ENCODE assay signal across 14 mouse cellular contexts in the genomic region with DNA sequence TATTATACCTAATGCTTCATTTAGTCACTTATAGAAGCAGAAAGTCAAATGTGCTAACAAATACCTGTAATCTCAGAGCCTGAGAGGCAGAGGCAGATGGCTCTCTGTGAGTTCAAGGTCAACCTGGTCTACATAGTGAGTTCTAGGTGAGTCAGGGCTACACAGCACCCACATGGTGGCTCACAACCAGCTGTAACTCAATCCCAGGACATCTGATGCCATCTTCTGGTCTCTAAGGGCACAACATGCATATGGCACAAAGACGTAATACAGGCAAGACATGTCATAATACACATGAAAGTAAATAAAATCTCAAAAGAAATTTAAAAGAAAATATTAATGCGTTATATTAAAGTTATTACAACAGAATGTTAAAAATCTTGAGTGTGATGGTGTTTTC. TPM values are rescaled to one million over a fixed set of nuclear protein-coding genes. Genes with fewer than 3 reads are reported as not detected.
A peak's percentile ranks its signal among the peaks of the same experiment; 100 is the strongest.
DNase-seq lines count a peak whose midpoint lies in the region; ATAC-seq and TF ChIP-seq lines count a peak whose summit lies in the region.
"Had no signal": no experiment of that assay in that cellular context is flagged by ENCODE, and none has a peak within 500 bp of the region (broad histone marks: within the 10 kb centered on the region; RNA-seq: fewer than 3 reads in every experiment).

No protein-coding gene starts in this region.

- WGBS in heart, postnatal 0 days: 57% methylated on average over 2 of the region's 2 CpGs
- WGBS in forebrain, embryonic 11.5 days: 75% methylated on average over 2 of the region's 2 CpGs

- no peaks in the 10 kb centered on the region for H3K27me3 ChIP-seq in heart, postnatal 0 days (ENCODE audit: control insufficient read depth, insufficient read depth, low read length)
- H3K27me3 ChIP-seq in forebrain, embryonic 11.5 days (ENCODE audit: control insufficient read depth, insufficient read depth, low read length): no peaks in the 10 kb centered on the region
- H3K27me3 ChIP-seq: hindbrain, embryonic 12.5 days; neural tube, embryonic 13.5 days had no signal

- no peaks in the 10 kb centered on the region for H3K9me3 ChIP-seq in heart, postnatal 0 days (replicated peaks; ENCODE audit: control insufficient read depth, low read length)
- H3K9me3 ChIP-seq in ES-E14 (ENCODE audit: control insufficient read depth, insufficient read depth, low read depth, low read length): no peaks in the 10 kb centered on the region
- H3K9me3 ChIP-seq in forebrain, embryonic 11.5 days (ENCODE audit: control insufficient read depth, low read length): no peaks in the 10 kb centered on the region
- H3K9me3 ChIP-seq: hindbrain, embryonic 12.5 days; neural tube, embryonic 13.5 days had no signal

- H3K27ac ChIP-seq in heart, postnatal 0 days (ENCODE audit: low read depth): no peak overlapping the region
- no peak overlapping the region for H3K27ac ChIP-seq in ES-E14 (ENCODE audit: insufficient read depth, low read depth, low read length, poor library complexity, severe bottlenecking)
- H3K27ac ChIP-seq in forebrain, embryonic 11.5 days (ENCODE audit: low read depth, low read length): no peak overlapping the region
- H3K27ac ChIP-seq: hindbrain, embryonic 12.5 days; neural tube, embryonic 13.5 days had no signal

- no peak for DNase-seq in heart, postnatal 0 days (ENCODE audit: low spot score)
- no peak for DNase-seq in heart, postnatal 10 days
- DNase-seq in retina, embryonic 14.5 days (ENCODE audit: low spot score): peak; percentile 16
- no peak for DNase-seq in retina, postnatal 1 day
- no peak for DNase-seq in ES-E14 (ENCODE audit: low read depth, low spot score)
- DNase-seq in induced T-regulatory cell, adult 2 months (ENCODE audit: low read depth): peak; percentile 40
- DNase-seq in forebrain, embryonic 11.5 days (ENCODE audit: low spot score): no peak
- DNase-seq: kidney, postnatal 36 days had no signal

- no peaks in the 10 kb centered on the region for H3K36me3 ChIP-seq in heart, postnatal 0 days (replicated peaks; ENCODE audit: control insufficient read depth, insufficient read depth, low read length)
- H3K36me3 ChIP-seq in ES-E14 (ENCODE audit: control insufficient read depth, insufficient read depth, low read length, poor library complexity, severe bottlenecking): no peaks in the 10 kb centered on the region
- no peaks in the 10 kb centered on the region for H3K36me3 ChIP-seq in forebrain, embryonic 11.5 days (ENCODE audit: control insufficient read depth, insufficient read depth, low read length)
- H3K36me3 ChIP-seq: hindbrain, embryonic 12.5 days had no signal

- H3K4me2 ChIP-seq in heart, postnatal 0 days (ENCODE audit: low read depth, low read length): no peak overlapping the region
- no peak overlapping the region for H3K4me2 ChIP-seq in forebrain, embryonic 11.5 days (ENCODE audit: low read depth, low read length, severe bottlenecking)
- H3K4me2 ChIP-seq: hindbrain, embryonic 12.5 days; neural tube, embryonic 13.5 days had no signal

- TF ChIP-seq CTCF in heart, postnatal 0 days (IDR thresholded peaks at IDR 0.05; ENCODE audit: low read depth): 0 out of 2 replicates have a peak, but pooled peaks have one; percentile 25

- no peak for ATAC-seq in heart, postnatal 0 days (ENCODE audit: insufficient read depth, low read depth)
- no peak for ATAC-seq in megakaryocyte, adult 5-6 weeks (ENCODE audit: poor library complexity, severe bottlenecking)
- ATAC-seq in forebrain, embryonic 11.5 days (replicated peaks; ENCODE audit: low FRiP score): no peak
- ATAC-seq: forebrain, embryonic 14.5 days had no signal

- in situ Hi-C loops in ES-E14 (cut with MboI; ENCODE audit: low sequenced_read_pairs in 2 of 2, unreplicated experiment in 2 of 2): no loop called here

- no peak for TF ChIP-seq EP300 in heart, postnatal 0 days (IDR thresholded peaks at IDR 0.05; ENCODE audit: low read depth)

- H3K9ac ChIP-seq in heart, postnatal 0 days (replicated peaks; ENCODE audit: low read depth, low read length): no peak overlapping the region
- H3K9ac ChIP-seq in ES-E14 (ENCODE audit: insufficient read depth, low read depth, low read length, poor library complexity, severe bottlenecking): no peak overlapping the region
- H3K9ac ChIP-seq in forebrain, embryonic 11.5 days (ENCODE audit: low read length): no peak overlapping the region
- H3K9ac ChIP-seq: hindbrain, embryonic 12.5 days; neural tube, embryonic 13.5 days had no signal

- no peak overlapping the region for H3K4me3 ChIP-seq in heart, postnatal 0 days (ENCODE audit: low read depth, low read length)
- H3K4me3 ChIP-seq in ES-E14 (ENCODE audit: insufficient read depth in 1 of 2, low read depth in 1 of 2, low read length in 2 of 2, poor library complexity in 1 of 2, severe bottlenecking in 1 of 2): no peak overlapping the region
- H3K4me3 ChIP-seq in forebrain, embryonic 11.5 days (ENCODE audit: low read depth, low read length): no peak overlapping the region
- H3K4me3 ChIP-seq: hindbrain, embryonic 12.5 days; neural tube, embryonic 13.5 days had no signal

- intact Hi-C loops in heart, postnatal 10 days (cut with DNase I): no loop called here

- H3K4me1 ChIP-seq in heart, postnatal 0 days (ENCODE audit: control insufficient read depth, insufficient read depth): peaks cover under 1% of the 10 kb centered on the region; the same call in 1 of the 2 replicates
- no peaks in the 10 kb centered on the region for H3K4me1 ChIP-seq in ES-E14 (ENCODE audit: control insufficient read depth in 2 of 2, insufficient read depth in 2 of 2, low read length in 2 of 2, poor library complexity in 1 of 2)
- no peaks in the 10 kb centered on the region for H3K4me1 ChIP-seq in forebrain, embryonic 11.5 days (replicated peaks; ENCODE audit: control insufficient read depth, insufficient read depth, low read length)
- H3K4me1 ChIP-seq: hindbrain, embryonic 12.5 days had no signal

TF ChIP-seq in ES-E14, 5 proteins besides CTCF, POLR2A, EP300 and RAD21:
- TF ChIP-seq CHD2 (IDR thresholded peaks at IDR 0.05; ENCODE audit: low read depth, low read length) (no peak), ZC3H11A (IDR thresholded peaks at IDR 0.05; ENCODE audit: borderline replicate concordance, low read depth, low read length) (peak; percentile 34; the same call in 1 of the 2 replicates)

RNA-seq across cellular contexts. Expression of gene Ccndbp1, which starts 4.6 kb away (rescaled TPM):
- 25.5 and 34.0 TPM in 2 replicates for total RNA-seq in heart, postnatal 0 days (2014; rRNA removed; ENCODE audit: low replicate concordance)
- polyA plus RNA-seq in heart, postnatal 0 days (2015; fragmentation: Nextera tagmentation; extraction: Ambion mirVana): 42.4 TPM in 2 replicates
- total RNA-seq in heart, postnatal 10 days (2021): 10 to 100 TPM; 28.4 to 31.7 TPM
- 21.4 and 23.0 TPM in 2 replicates for total RNA-seq in ES-E14 (2012; rRNA removed)
- 66.8 and 74.7 TPM in 2 replicates for total RNA-seq in megakaryocyte, adult 5-6 weeks (2015)
- 63.0 and 69.7 TPM in 2 replicates for total RNA-seq in megakaryocyte, adult 5-6 weeks (2017)
- polyA plus RNA-seq in forebrain, embryonic 11.5 days (2014; fragmentation: Nextera tagmentation; extraction: Ambion mirVana): 37.0 and 43.3 TPM in 2 replicates

RNA-seq across cellular contexts. Expression of gene Tmem62, which starts 26.8 kb away (rescaled TPM):
- 3.3 and 8.9 TPM in 2 replicates for total RNA-seq in heart, postnatal 0 days (2014; rRNA removed; ENCODE audit: low replicate concordance)
- 2.4 and 2.7 TPM in 2 replicates for polyA plus RNA-seq in heart, postnatal 0 days (2015; fragmentation: Nextera tagmentation; extraction: Ambion mirVana)
- total RNA-seq in heart, postnatal 10 days (2021): 1 to 10 TPM; 3.3 to 5.0 TPM
- total RNA-seq in ES-E14 (2012; rRNA removed): 3.6 and 5.0 TPM in 2 replicates
- total RNA-seq in megakaryocyte, adult 5-6 weeks (2015): 6.0 and 10.4 TPM in 2 replicates
- 4.5 and 8.4 TPM in 2 replicates for total RNA-seq in megakaryocyte, adult 5-6 weeks (2017)
- 3.4 and 4.9 TPM in 2 replicates for polyA plus RNA-seq in forebrain, embryonic 11.5 days (2014; fragmentation: Nextera tagmentation; extraction: Ambion mirVana)

RNA-seq across cellular contexts. Expression of gene Ubr1, which starts 33.1 kb away (rescaled TPM):
- 11.7 and 28.9 TPM in 2 replicates for total RNA-seq in heart, postnatal 0 days (2014; rRNA removed; ENCODE audit: low replicate concordance)
- polyA plus RNA-seq in heart, postnatal 0 days (2015; fragmentation: Nextera tagmentation; extraction: Ambion mirVana): 13.6 and 14.3 TPM in 2 replicates
- total RNA-seq in heart, postnatal 10 days (2021): 10 to 100 TPM; 25.9 to 31.9 TPM
- 21.5 and 21.9 TPM in 2 replicates for total RNA-seq in ES-E14 (2012; rRNA removed)
- 13.7 and 17.5 TPM in 2 replicates for total RNA-seq in megakaryocyte, adult 5-6 weeks (2015)
- 15.9 and 23.8 TPM in 2 replicates for total RNA-seq in megakaryocyte, adult 5-6 weeks (2017)
- 25.1 TPM in 2 replicates for polyA plus RNA-seq in forebrain, embryonic 11.5 days (2014; fragmentation: Nextera tagmentation; extraction: Ambion mirVana)

RNA-seq across cellular contexts. Expression of gene Epb42, which starts 33.3 kb away (rescaled TPM):
- 0.27 TPM in 1 of 2 replicates, not detected in the other for total RNA-seq in heart, postnatal 0 days (2014; rRNA removed; ENCODE audit: low replicate concordance)
- polyA plus RNA-seq in heart, postnatal 0 days (2015; fragmentation: Nextera tagmentation; extraction: Ambion mirVana): 0.26 and 0.56 TPM in 2 replicates
- total RNA-seq in heart, postnatal 10 days (2021): under 1 TPM; 0.47 to 0.93 TPM
- total RNA-seq in ES-E14 (2012; rRNA removed): not detected in 2 replicates
- total RNA-seq in megakaryocyte, adult 5-6 weeks (2015): 0.22 and 2.4 TPM in 2 replicates
- total RNA-seq in megakaryocyte, adult 5-6 weeks (2017): 1.9 and 4.4 TPM in 2 replicates
- 7.6 and 8.4 TPM in 2 replicates for polyA plus RNA-seq in forebrain, embryonic 11.5 days (2014; fragmentation: Nextera tagmentation; extraction: Ambion mirVana)
- total RNA-seq: granulocyte monocyte progenitor cell, adult 5-6 weeks; left cerebral cortex, postnatal 36 days had no signal

Comparison
In these comparisons a context has a peak if more than half of its experiments do, and no peak if none do; other contexts are left out.
1. DNase-seq: peak in retina, embryonic 14.5 days (single experiment) and induced T-regulatory cell, adult 2 months (single experiment); none in heart, postnatal 0 days (single experiment), heart, postnatal 10 days (0 of 2), retina, postnatal 1 day (single experiment), ES-E14 (single experiment) and forebrain, embryonic 11.5 days (single experiment).